Mouse (Mus musculus) lung, embryonic 14.5 days (tissue): ENCODE measurements at regions not wholly inside any gene's neighbourhood (a gene's known extent, or its start where the extent isn't known, plus 50 kb on each side); places are given as distances from the start of the nearest gene placed in this dataset.

Source experiments
- ATAC-seq: fragments of 200-750 bp; cut with Nextera tagmentation; 2 replicates; pipeline ENCODE4 v1.8.0; 2017; ENCODE audit warnings: mild to moderate bottlenecking, moderate TSS enrichment, moderate library complexity; ENCODE audit not compliant: insufficient read depth
- DNase-seq: peaks from one replicate; pipeline ENCODE4 v3.0.0-alpha.2; 2015
- H3K27ac ChIP-seq: fragments of 300-500 bp; sonication (generic); 2 replicates; pipeline ENCODE4 v1.5.1; 2014; ENCODE audit warnings: low read depth, mild to moderate bottlenecking, moderate library complexity
- H3K27me3 ChIP-seq: fragments of 300-500 bp; sonication (generic); 2 replicates; pipeline ENCODE4 v1.6.1; 2014; ENCODE audit warnings: low read length, control low read depth; ENCODE audit not compliant: insufficient read depth
- H3K36me3 ChIP-seq: fragments of 300-500 bp; sonication (generic); 2 replicates; pipeline ENCODE4 v1.6.1; 2014; ENCODE audit warnings: control low read depth; ENCODE audit not compliant: insufficient read depth
- H3K4me1 ChIP-seq: fragments of 300-500 bp; sonication (generic); 2 replicates; pipeline ENCODE4 v1.6.1; 2014; ENCODE audit warnings: antibody characterized with exemption, control low read depth; ENCODE audit not compliant: insufficient read depth
- H3K4me2 ChIP-seq: fragments of 300-500 bp; sonication (generic); 2 replicates; pipeline ENCODE4 v1.6.1; 2014; ENCODE audit warnings: mild to moderate bottlenecking
- H3K4me3 ChIP-seq: fragments of 300-500 bp; sonication (generic); 2 replicates; pipeline ENCODE4 v1.5.1; 2014; ENCODE audit warnings: low read depth, low read length
- H3K9ac ChIP-seq: fragments of 300-500 bp; sonication (generic); 2 replicates; pipeline ENCODE4 v1.6.1; 2014
- H3K9me3 ChIP-seq: fragments of 300-500 bp; sonication (generic); 2 replicates; pipeline ENCODE4 v1.6.1; 2016; ENCODE audit warnings: low read depth, low read length, control low read depth
- CTCF ChIP-seq: IDR thresholded peaks from 2 replicates; pipeline ENCODE4 v1.5.1; 2016; ENCODE audit warnings: antibody characterized with exemption, low read depth
- WGBS: fragments of 180-500 bp; shearing (Covaris S2); extraction: QIAGEN DNeasy Blood & Tissue Kit; methylation state at CpG from one replicate; pipeline ENCODE4 v1.1.7; 2014; 5-methylcytosine and 5-hydroxymethylcytosine counted together

GRCm38 (mm10) chr3:39062415-39062814, 175.7 kb downstream of the Fat4 start:
- TF ChIP-seq CTCF: no peak
- H3K4me1 ChIP-seq: no peaks in the 10 kb centered on the region

GRCm38 (mm10) chr3:39065457-39065856, 178.7 kb downstream of the Fat4 start:
- no peak for TF ChIP-seq CTCF
- 34% methylated on average over 6 of the region's 6 CpGs for WGBS
- DNase-seq (peak; percentile 16), ATAC-seq (no peak)
- no peaks in the 10 kb centered on the region for H3K36me3 ChIP-seq
- no peak overlapping the region for H3K4me2 ChIP-seq
- no peak overlapping the region for H3K9ac ChIP-seq
- no peak overlapping the region for H3K4me3 ChIP-seq
- no peaks in the 10 kb centered on the region for H3K9me3 ChIP-seq
- H3K27me3 ChIP-seq: no peaks in the 10 kb centered on the region
- H3K4me1 ChIP-seq: no peaks in the 10 kb centered on the region
- no peak overlapping the region for H3K27ac ChIP-seq

More at GRCm38 (mm10) chr3:39062415-39062814, 175.7 kb downstream of the Fat4 start:
- Histone ChIP-seq H3K36me3 (no peaks in the 10 kb centered on the region), H3K27ac (no peak overlapping the region), H3K27me3 (no peaks in the 10 kb centered on the region), H3K4me2 (no peak overlapping the region), H3K4me3 (no peak overlapping the region), H3K9me3 (no peaks in the 10 kb centered on the region), H3K9ac (no peak overlapping the region)
- DNase-seq (no peak), ATAC-seq (no peak)
- WGBS: 67% methylated on average over 3 of the region's 3 CpGs

- Histone ChIP-seq H3K4me3 (no peak overlapping the region), H3K4me2 (no peak overlapping the region), H3K4me1 (no peaks in the 10 kb centered on the region), H3K36me3 (no peaks in the 10 kb centered on the region), H3K9me3 (no peaks in the 10 kb centered on the region), H3K9ac (no peak overlapping the region), H3K27me3 (no peaks in the 10 kb centered on the region), H3K27ac (no peak overlapping the region)
- DNase-seq (no peak), ATAC-seq (no peak)
- TF ChIP-seq CTCF: no peak
Measured at GRCm38 (mm10) chr3:39069011-39069410, 182.3 kb downstream of the Fat4 start.

GRCm38 (mm10) chr3:39082678-39083270, 196.0 kb downstream of the Fat4 start:
- Histone ChIP-seq H3K27ac (no peak overlapping the region), H3K4me1 (no peaks in the 10 kb centered on the region), H3K9ac (no peak overlapping the region), H3K27me3 (no peaks in the 10 kb centered on the region), H3K36me3 (no peaks in the 10 kb centered on the region), H3K4me3 (no peak overlapping the region), H3K9me3 (no peaks in the 10 kb centered on the region), H3K4me2 (no peak overlapping the region)
- no peak for DNase-seq
- 74% methylated on average over 4 of the region's 4 CpGs for WGBS
- TF ChIP-seq CTCF: no peak
- ATAC-seq: no peak

GRCm38 (mm10) chr3:39088948-39089347, 202.2 kb downstream of the Fat4 start:
- H3K27ac ChIP-seq: no peak overlapping the region
- TF ChIP-seq CTCF: no peak
- H3K9ac ChIP-seq: no peak overlapping the region
- no peaks in the 10 kb centered on the region for H3K4me1 ChIP-seq
- H3K9me3 ChIP-seq: no peaks in the 10 kb centered on the region
- ATAC-seq: no peak
- H3K4me3 ChIP-seq: no peak overlapping the region
- no peak for DNase-seq
- H3K4me2 ChIP-seq: no peak overlapping the region
- 82% methylated on average over 4 of the region's 4 CpGs for WGBS
- H3K27me3 ChIP-seq: no peaks in the 10 kb centered on the region
- H3K36me3 ChIP-seq: no peaks in the 10 kb centered on the region

- Histone ChIP-seq H3K4me3 (no peak overlapping the region), H3K9ac (no peak overlapping the region), H3K36me3 (no peaks in the 10 kb centered on the region), H3K4me1 (no peaks in the 10 kb centered on the region), H3K9me3 (no peaks in the 10 kb centered on the region), H3K27ac (no peak overlapping the region), H3K27me3 (no peaks in the 10 kb centered on the region), H3K4me2 (no peak overlapping the region)
- DNase-seq (no peak), ATAC-seq (no peak)
- TF ChIP-seq CTCF: no peak
- WGBS: 77% methylated on average over 3 of the region's 3 CpGs
Measured at GRCm38 (mm10) chr3:39102324-39102723, 215.6 kb downstream of the Fat4 start.

GRCm38 (mm10) chr3:39109756-39110392, 223.1 kb downstream of the Fat4 start:
- no peak overlapping the region for H3K9ac ChIP-seq
- H3K4me2 ChIP-seq: no peak overlapping the region
- H3K27ac ChIP-seq: no peak overlapping the region
- no peak for TF ChIP-seq CTCF
- no peaks in the 10 kb centered on the region for H3K9me3 ChIP-seq
- no peak overlapping the region for H3K4me3 ChIP-seq
- WGBS: 76% methylated on average over 5 of the region's 5 CpGs
- no peak for DNase-seq
- H3K36me3 ChIP-seq: no peaks in the 10 kb centered on the region
- no peaks in the 10 kb centered on the region for H3K27me3 ChIP-seq
- H3K4me1 ChIP-seq: no peaks in the 10 kb centered on the region
- no peak for ATAC-seq
